Mouse (Mus musculus): Measurements from ENCODE around the gene Rasgef1b. TPM values are rescaled to one million over a fixed set of nuclear protein-coding genes. Genes with fewer than 3 reads are reported as not detected.

The Rasgef1b gene
- total RNA-seq, 2 experiments from 2014 or later: 0.46 to 3.2 TPM

DNA sequence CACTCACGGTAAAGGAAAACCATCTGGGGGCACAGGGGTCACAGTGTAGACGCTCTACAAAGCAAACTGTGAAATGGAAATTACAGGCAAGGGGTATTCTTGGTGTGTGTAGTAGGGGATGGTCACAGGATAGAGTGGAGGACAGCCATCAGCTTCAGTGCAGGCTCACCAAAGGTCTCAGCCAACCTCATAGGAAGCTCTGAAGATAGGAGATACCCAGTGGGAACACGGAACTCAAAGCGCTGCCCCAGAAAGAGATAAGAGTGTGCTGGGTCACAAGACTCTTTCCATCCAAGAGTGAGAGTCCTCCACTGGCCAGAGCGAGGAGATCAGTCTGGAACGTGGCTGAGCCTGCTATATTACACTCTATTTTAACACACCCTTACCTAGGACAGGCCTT, 166.8 kb downstream of the Rasgef1b start:
- peak; percentile 68 for ATAC-seq (replicated peaks; ENCODE audit: low FRiP score, low TSS enrichment, poor library complexity, severe bottlenecking)

DNA sequence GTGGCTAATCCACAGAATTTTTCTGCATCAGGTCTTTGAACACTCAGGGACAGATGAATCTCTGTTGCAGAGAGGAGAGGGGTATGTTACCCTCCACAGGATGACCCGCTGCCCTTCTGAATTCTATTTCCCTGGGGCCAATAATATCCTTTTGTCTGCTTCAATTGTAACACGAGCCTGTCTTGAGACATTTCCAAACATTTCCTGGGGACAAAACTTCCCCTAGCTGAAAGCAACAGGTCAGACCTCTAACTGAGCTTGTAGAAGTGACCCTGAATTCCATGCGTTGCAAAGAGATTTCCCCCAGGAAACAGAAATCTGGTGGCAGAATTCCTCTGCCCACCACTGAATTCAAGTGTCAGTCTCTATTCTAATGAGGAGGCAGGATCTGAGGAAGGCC, 169.1 kb downstream of the Rasgef1b start:
- no peak for ATAC-seq (replicated peaks; ENCODE audit: low FRiP score, low TSS enrichment, poor library complexity, severe bottlenecking)

DNA sequence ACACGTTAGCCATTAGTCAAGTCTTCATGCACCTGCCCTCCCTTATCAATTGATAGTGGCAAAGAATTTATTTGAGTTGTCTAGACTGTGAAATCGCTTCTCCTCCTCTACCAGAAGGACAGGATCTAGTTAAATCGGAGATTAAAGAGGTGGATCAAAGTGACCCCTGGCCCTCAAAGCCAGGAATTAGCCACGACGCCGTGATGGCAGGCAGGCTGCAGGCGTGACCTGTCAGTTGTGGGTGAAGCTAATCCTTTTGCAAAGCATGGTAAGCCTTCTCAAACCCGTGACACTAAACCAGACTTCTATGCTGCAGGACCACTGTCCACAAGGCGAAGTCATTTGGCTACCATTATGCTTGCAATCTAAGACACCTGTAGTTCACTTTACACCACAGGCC, 170.6 kb downstream of the Rasgef1b start:
- ATAC-seq (replicated peaks; ENCODE audit: low FRiP score, low TSS enrichment, poor library complexity, severe bottlenecking): no peak

DNA sequence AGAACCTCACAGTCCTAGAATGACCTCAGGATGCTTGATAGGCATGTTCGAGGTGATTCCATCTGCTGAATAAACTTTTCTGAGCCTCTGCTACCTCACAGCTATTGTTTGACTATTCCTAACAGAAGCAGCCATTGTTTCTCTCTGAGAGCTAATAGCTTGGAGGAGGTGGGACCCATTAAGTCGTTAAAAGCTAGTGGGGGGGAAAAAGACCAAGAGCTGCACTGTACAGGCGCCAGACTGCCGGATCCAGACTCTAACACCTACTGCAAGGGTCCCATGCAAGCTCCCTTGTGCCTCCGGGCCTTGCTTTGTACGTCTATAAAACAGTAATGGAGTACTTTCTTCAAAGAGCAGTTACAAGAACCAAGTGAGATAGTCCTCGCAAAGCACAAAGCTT, 176.2 kb downstream of the Rasgef1b start:
- no peak for ATAC-seq (replicated peaks; ENCODE audit: low FRiP score, low TSS enrichment, poor library complexity, severe bottlenecking)

DNA sequence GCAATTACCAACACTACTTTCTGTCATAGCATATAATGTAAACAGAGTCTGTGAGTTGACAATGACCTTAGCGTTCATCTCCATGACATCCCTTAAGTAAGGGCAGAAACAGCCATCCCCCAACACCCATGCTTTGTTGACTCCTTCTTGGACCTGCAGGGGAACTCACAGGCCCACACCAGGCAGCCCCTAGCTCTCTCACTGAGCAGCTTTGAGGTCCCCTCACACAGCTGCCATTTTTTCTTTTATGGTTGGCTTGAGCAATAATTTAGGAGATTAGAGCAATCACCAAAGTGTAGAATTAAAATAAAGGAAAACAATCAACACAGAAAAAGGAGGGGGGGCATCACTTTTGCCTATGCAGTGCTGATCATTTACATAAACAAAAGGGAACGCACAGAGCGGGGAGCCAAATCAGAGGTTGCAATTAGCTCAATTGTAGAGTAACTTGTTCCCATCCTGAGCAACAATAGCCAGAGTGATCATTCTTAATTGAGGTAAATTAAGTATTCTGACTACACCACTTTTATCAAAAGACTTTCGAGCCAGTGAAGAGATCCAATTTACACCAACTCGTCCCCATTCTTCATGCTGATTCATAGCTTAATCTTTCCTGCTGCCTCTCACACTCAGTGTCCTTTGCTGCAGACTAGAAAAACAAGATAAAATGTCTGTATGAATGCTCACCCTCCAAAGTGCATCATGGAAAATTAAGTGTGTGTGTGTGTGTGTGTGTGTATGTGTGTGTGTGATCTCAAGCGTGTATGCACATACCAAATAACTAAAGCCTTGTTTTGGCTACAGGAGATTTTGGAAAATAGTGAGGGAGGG, 184.0 kb downstream of the Rasgef1b start:
- ATAC-seq (replicated peaks; ENCODE audit: low FRiP score, low TSS enrichment, poor library complexity, severe bottlenecking): 0 out of 2 replicates have a peak, but pooled peaks have one; percentile 28

GRCm38 (mm10) chr5:99541999-99542765, 186.7 kb downstream of the Rasgef1b start:
- peak; percentile 24 for ATAC-seq (replicated peaks; ENCODE audit: low FRiP score, low TSS enrichment, poor library complexity, severe bottlenecking)

GRCm38 (mm10) chr5:99541321-99541895, 187.5 kb downstream of the Rasgef1b start:
- peak; percentile 96 for ATAC-seq (replicated peaks; ENCODE audit: low FRiP score, low TSS enrichment, poor library complexity, severe bottlenecking)

- no peak for ATAC-seq (replicated peaks; ENCODE audit: low FRiP score, low TSS enrichment, poor library complexity, severe bottlenecking)
Observed at GRCm38 (mm10) chr5:99533416-99533815, 195.4 kb downstream of the Rasgef1b start.

- ATAC-seq (replicated peaks; ENCODE audit: low FRiP score, low TSS enrichment, poor library complexity, severe bottlenecking): no peak
Observed at GRCm38 (mm10) chr5:99526797-99527201, 202.1 kb downstream of the Rasgef1b start.

DNA sequence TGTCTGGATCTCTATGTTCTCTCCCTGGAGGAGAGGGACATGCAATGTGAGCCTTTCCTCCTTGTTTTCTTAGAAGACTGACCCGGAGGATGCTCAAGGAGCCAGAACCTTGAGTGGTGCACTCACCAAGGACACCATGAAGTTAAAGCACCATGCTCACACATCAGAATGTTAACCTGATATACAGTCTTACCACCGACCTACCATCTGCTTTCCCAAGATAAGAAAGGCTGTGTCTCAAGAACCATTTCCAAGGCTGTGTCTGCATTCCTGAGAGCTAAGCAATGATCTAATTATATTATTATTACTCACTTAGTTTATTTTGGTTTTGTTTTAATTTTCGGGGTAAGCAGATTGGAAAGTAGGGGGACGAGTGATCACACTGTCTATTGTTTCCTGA, 203.2 kb downstream of the Rasgef1b start:
- ATAC-seq (replicated peaks; ENCODE audit: low FRiP score, low TSS enrichment, poor library complexity, severe bottlenecking): peak; percentile 95

GRCm38 (mm10) chr5:99522571-99523269, 206.1 kb downstream of the Rasgef1b start:
- ATAC-seq (replicated peaks; ENCODE audit: low FRiP score, low TSS enrichment, poor library complexity, severe bottlenecking): no peak

DNA sequence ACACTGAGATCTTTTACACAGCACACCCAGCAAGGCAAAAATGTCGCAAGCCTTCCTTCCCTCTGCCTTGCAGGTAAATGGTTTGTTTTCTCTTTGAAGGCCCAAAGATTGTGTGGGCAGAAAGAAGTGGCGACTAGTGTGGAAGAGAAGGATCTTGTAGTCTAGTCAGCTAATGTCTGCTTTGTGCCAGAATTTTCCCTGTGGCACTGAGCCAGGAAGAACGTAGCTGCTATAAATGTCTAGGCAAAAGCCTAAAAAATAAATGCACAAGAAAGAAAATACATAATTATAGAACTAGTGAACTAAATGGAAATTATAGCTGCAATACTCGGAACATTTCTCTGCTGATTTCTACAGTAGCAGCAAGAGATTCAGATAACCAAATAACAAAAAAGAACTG, 207.5 kb downstream of the Rasgef1b start:
- no peak for ATAC-seq (replicated peaks; ENCODE audit: low FRiP score, low TSS enrichment, poor library complexity, severe bottlenecking)

DNA sequence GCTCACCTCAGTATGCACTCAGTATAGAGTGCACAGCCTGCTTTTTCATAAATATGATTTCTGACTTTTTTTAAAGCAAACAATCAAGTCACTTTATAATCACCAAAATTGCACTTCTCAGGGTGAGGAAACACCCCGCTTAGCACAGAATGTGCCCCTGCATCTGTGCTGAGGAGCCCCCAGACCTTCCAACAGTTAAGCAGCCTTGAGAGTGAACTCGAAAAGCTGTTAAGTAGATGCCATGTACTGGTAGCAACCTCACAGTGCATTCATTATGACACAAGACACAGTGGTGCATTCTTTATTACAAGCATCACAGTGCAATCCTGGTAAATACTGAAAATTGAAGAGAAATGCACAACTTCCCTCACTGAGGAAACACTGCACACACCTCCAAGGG, 209.3 kb downstream of the Rasgef1b start:
- ATAC-seq (replicated peaks; ENCODE audit: low FRiP score, low TSS enrichment, poor library complexity, severe bottlenecking): no peak

DNA sequence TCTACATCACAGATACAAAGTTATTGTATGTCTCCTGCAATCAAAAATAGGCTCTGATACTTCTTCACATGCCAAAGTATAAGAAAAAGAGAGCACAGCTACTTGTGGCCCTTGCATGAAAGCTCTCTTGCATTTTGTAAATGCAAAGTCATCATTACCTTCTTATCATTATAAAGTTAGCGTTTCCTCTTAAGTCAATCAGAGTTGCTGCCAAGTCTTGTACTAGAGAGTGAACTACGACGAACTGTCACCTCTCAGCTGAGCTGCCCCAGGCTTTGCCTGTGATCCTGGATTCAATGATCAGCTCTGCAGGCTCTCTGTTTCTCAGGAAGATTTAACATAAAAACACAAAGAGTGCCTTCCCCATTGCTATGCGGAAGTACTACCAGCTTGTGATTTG, 209.8 kb downstream of the Rasgef1b start:
- ATAC-seq (replicated peaks; ENCODE audit: low FRiP score, low TSS enrichment, poor library complexity, severe bottlenecking): peak; percentile 67; the same call in 1 of the 2 replicates

DNA sequence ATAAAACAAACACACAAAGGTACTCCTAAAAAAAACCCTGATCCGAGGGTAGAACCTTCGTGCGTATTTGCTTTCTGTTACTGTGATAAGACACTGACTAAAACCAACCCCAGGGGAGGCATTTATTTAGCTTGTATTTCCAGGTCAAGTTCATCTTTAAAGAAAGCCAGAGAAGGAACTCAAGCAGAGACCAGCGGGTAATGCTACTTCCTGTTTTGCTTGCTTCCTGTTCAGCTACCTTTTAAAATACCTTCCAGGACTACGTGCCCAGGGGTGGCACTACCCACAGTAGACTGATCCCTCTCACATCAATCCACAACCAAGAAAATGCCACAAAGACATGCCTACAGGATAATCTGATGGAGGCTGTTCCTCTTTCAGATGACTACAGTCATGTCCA, 212.7 kb downstream of the Rasgef1b start:
- no peak for ATAC-seq (replicated peaks; ENCODE audit: low FRiP score, low TSS enrichment, poor library complexity, severe bottlenecking)

- ATAC-seq (replicated peaks; ENCODE audit: low FRiP score, low TSS enrichment, poor library complexity, severe bottlenecking): no peak
Observed at GRCm38 (mm10) chr5:99515764-99516163, 213.1 kb downstream of the Rasgef1b start.

DNA sequence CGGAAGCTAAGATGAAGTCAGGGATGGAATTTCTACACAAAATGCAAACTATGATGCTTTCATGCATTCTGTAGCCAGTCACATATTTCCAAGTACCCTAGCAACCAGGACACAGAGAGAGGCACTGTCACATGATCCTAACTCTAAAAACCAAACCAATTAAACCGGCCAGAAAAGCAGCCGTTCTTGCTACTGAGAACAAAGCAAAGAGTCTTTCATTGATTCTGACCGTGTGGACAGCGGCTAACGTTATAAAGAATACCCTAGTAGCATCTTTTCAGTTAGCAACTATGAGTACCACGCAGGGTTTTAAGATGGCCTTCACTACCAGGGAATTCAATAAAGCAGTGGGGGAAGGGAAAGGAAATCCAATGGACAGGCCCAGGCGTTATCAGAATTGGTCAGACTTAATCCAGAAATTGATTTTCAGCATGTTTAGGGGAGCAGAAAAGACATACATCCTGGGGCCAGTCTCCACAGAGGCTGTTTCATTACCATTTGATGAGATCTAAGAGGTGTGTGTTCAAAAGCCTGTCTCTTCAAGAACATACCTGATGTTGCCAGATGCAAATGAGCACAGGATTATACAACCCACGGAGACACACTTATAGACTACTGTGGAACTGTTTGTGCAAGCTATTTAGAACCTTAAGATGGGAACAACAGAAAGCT, 215.5 kb downstream of the Rasgef1b start:
- no peak for ATAC-seq (replicated peaks; ENCODE audit: low FRiP score, low TSS enrichment, poor library complexity, severe bottlenecking)

DNA sequence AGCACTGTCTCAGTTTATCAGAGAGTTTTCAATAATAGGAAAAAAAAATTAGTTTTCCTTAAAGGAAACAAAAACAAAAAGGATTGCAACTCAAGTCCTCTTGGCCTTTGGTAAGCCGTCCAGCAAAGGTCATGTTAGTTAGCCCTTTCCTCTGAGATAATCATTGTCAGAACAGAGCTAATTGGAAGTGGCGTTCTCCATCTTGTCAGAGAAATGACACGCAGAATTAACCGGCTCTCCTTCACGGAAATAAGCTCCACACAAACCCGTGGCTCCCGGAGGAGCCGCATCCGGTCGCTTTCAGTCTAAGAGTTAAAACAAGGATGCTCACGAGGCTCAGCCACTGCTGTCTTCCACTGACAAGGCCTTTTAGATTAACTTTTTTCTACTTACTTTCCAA, 217.8 kb downstream of the Rasgef1b start:
- no peak for ATAC-seq (replicated peaks; ENCODE audit: low FRiP score, low TSS enrichment, poor library complexity, severe bottlenecking)

DNA sequence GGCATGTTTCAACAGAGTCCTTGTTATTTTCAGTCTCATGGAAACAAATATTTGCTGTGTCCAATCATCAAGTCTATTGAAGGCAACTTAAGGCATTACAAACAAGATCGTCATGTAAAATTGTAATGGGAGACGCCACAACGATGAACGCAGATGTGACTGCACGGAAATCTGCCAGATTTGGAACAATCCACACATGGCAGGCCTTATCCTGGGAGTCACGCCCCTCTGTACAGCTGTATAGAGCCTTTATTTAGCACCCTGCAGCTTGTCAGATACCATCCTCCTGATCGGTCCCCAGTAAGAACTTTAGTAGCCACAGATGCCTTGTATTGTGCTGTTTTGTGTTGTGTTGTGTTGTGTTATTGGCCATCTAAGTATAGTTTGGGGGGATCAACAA, 222.8 kb downstream of the Rasgef1b start:
- no peak for ATAC-seq (replicated peaks; ENCODE audit: low FRiP score, low TSS enrichment, poor library complexity, severe bottlenecking)
